Mouse (Mus musculus) heart, embryonic 15.5 days (tissue): Measurements from ENCODE around the gene Tmem163. TPM values are rescaled to one million over a fixed set of nuclear protein-coding genes. Genes with fewer than 3 reads are reported as not detected.
A peak's percentile ranks its signal among the peaks of the same experiment; 100 is the strongest.

Experiments
- ATAC-seq: fragments of 200-750 bp; cut with Nextera tagmentation; replicated peaks from 2 replicates; pipeline ENCODE4 v1.8.0; 2017; ENCODE audit warnings: low read depth, moderate TSS enrichment; ENCODE audit not compliant: insufficient number of reproducible peaks, insufficient read depth, low FRiP score
- H3K27ac ChIP-seq: fragments of 300-500 bp; sonication (generic); 2 replicates; pipeline ENCODE4 v1.5.1; 2015; ENCODE audit warnings: mild to moderate bottlenecking, inconsistent platforms
- H3K27me3 ChIP-seq: fragments of 300-500 bp; sonication (generic); 2 replicates; pipeline ENCODE4 v1.6.1; 2015; ENCODE audit warnings: inconsistent platforms
- H3K36me3 ChIP-seq: fragments of 300-500 bp; sonication (generic); 2 replicates; pipeline ENCODE4 v1.6.1; 2015; ENCODE audit warnings: mild to moderate bottlenecking, inconsistent platforms
- H3K4me1 ChIP-seq: fragments of 300-500 bp; sonication (generic); replicated peaks from 2 replicates; pipeline ENCODE4 v1.6.1; 2015; ENCODE audit warnings: inconsistent platforms
- H3K4me2 ChIP-seq: fragments of 300-500 bp; sonication (generic); 2 replicates; pipeline ENCODE4 v1.6.1; 2015; ENCODE audit warnings: inconsistent platforms, mild to moderate bottlenecking, moderate library complexity
- H3K4me3 ChIP-seq: fragments of 300-500 bp; sonication (generic); 2 replicates; pipeline ENCODE4 v1.5.1; 2015; ENCODE audit warnings: mild to moderate bottlenecking, inconsistent platforms
- H3K9ac ChIP-seq: fragments of 300-500 bp; sonication (generic); 2 replicates; pipeline ENCODE4 v1.6.1; 2015; ENCODE audit warnings: mild to moderate bottlenecking, inconsistent platforms
- H3K9me3 ChIP-seq: fragments of 300-500 bp; sonication (generic); replicated peaks from 2 replicates; pipeline ENCODE4 v1.6.1; 2016; ENCODE audit warnings: inconsistent platforms
- WGBS: fragments of 180-500 bp; shearing (Covaris S2); methylation state at CpG from one replicate; pipeline ENCODE4 v1.1.7; 2015; ENCODE audit warnings: mixed read lengths; 5-methylcytosine and 5-hydroxymethylcytosine counted together
- polyA plus RNA-seq: library from polyadenylated mRNA; unstranded; fragments of >200 nt; fragmentation: Nextera tagmentation; extraction: Ambion mirVana; gene quantifications from 2 replicates; pipeline ENCODE4 v1.2.1, GENCODE M21; 2015

Gene Tmem163
- 12.5 and 17.6 TPM in 2 replicates for polyA plus RNA-seq

DNA sequence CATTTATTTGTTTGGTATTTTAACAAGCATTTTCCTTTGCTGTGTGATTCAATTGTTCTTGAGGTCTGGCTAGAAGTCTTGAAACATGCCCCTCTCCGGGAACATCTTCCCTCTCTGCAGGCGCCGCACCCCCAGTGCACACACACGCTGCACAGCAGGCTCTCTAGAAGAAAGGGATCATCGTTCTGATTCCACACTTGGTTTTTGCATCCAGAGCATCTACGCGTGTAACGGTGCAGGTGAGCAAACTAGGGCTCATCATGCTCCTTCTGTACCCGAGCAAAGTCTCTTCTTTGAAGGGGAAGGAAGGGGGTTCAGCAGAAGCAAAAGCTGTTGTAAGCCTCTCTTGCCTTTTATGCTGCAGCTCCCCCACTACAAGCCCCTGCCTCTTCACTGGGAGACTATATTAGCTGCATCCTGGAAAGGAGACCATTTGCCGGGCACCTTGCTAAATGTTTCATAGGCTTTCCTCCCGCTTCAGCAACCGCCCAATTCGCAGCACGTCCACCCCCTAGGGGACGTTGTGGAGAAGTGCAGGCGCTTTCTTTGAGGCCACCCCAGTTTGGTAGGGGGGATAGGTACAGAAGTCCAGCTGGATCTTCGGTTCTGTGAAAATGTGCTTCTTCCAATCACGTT is at the start of gene Tmem163:
Gene Tmem163 (minus strand): TSS at position 51 of the 636 bp plus-strand sequence.
- Histone ChIP-seq H3K4me1 (peaks cover 21% of the 10 kb centered on the region), H3K27me3 (peaks cover 53% of the 10 kb centered on the region), H3K9me3 (no peaks in the 10 kb centered on the region), H3K9ac (no peak within 1 kb of the TSS), H3K4me3 (peak within 1 kb of the TSS; percentile 62), H3K27ac (no peak within 1 kb of the TSS), H3K4me2 (peak within 1 kb of the TSS; percentile 97), H3K36me3 (no peaks in the 10 kb centered on the region)
- 26% methylated on average over 18 of the region's 18 CpGs for WGBS
- no peak for ATAC-seq

GRCm38 (mm10) chr1:127729096-127729495 is 49.7 kb upstream of the Tmem163 start, which contains the start of gene Acmsd:
Gene Acmsd (plus strand): TSS chr1:127729413.
- no peak within 1 kb of the TSS for H3K9ac ChIP-seq
- WGBS = 85% methylated on average over 4 of the region's 4 CpGs
- no peaks in the 10 kb centered on the region for H3K27me3 ChIP-seq
- no peak within 1 kb of the TSS for H3K27ac ChIP-seq
- no peaks in the 10 kb centered on the region for H3K9me3 ChIP-seq
- ATAC-seq = no peak
- no peaks in the 10 kb centered on the region for H3K4me1 ChIP-seq
- no peak within 1 kb of the TSS for H3K4me3 ChIP-seq
- no peak within 1 kb of the TSS for H3K4me2 ChIP-seq
- no peaks in the 10 kb centered on the region for H3K36me3 ChIP-seq

DNA sequence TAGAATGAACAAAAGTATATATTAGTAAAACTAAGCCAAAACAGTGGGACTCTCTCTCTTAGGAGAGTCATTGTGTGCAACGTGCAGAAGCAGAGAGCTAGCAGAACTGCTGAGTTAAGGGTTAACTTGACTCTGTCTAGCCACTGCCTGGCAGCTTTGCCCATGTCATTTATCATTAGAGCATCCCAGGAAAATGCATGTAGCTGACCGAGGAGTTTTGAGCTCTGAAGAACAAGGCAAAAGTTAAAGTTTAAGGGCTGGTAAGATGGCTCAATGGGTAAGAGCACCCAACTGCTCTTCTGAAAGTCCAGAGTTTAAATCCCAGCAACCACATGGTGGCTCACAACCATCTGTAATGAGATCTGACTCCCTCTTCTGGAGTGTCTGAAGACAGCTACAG is 44.2 kb upstream of the Tmem163 start:
- 51% methylated on average over 2 of the region's 2 CpGs for WGBS
- Histone ChIP-seq H3K4me1 (no peaks in the 10 kb centered on the region), H3K9me3 (no peaks in the 10 kb centered on the region), H3K4me2 (no peak overlapping the region), H3K27ac (no peak overlapping the region), H3K27me3 (no peaks in the 10 kb centered on the region), H3K9ac (no peak overlapping the region), H3K4me3 (no peak overlapping the region), H3K36me3 (no peaks in the 10 kb centered on the region)
- no peak for ATAC-seq

- no peaks in the 10 kb centered on the region for H3K27me3 ChIP-seq
- no peak overlapping the region for H3K9ac ChIP-seq
- H3K36me3 ChIP-seq = no peaks in the 10 kb centered on the region
- no peak overlapping the region for H3K4me2 ChIP-seq
- no peak for ATAC-seq
- peaks cover 12% of the 10 kb centered on the region for H3K4me1 ChIP-seq
- WGBS = 84% methylated on average over 1 of the region's 1 CpGs
- H3K4me3 ChIP-seq = no peak overlapping the region
- no peak overlapping the region for H3K27ac ChIP-seq
- no peaks in the 10 kb centered on the region for H3K9me3 ChIP-seq
Measured at GRCm38 (mm10) chr1:127718290-127718689, 38.9 kb upstream of the Tmem163 start.

DNA sequence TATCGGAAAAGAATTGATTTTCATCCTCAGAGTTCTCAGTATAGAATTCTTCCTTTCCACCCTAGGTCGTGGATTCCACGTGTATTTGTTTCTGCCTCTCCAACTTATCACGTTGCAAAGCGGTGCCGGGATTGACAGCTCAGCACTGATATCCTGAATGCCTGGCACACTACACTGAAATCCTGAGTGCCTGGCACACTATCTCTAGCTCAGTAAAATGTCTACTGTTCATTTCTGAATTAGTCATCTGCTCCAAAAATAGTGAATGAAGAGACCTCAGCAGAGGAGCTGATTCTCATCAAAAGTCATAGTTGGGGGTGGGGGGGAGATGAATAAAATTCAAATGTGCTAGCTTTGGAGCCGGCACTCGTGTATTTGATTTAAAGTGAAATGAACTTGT is 37.1 kb upstream of the Tmem163 start:
- no peak overlapping the region for H3K9ac ChIP-seq
- ATAC-seq = no peak
- no peaks in the 10 kb centered on the region for H3K27me3 ChIP-seq
- no peak overlapping the region for H3K4me3 ChIP-seq
- 30% methylated on average over 8 of the region's 8 CpGs for WGBS
- H3K4me1 ChIP-seq = peaks cover 12% of the 10 kb centered on the region
- peak overlapping the region; percentile 30 for H3K4me2 ChIP-seq
- H3K36me3 ChIP-seq = no peaks in the 10 kb centered on the region
- H3K27ac ChIP-seq = peak overlapping the region; percentile 46
- H3K9me3 ChIP-seq = no peaks in the 10 kb centered on the region

GRCm38 (mm10) chr1:127706269-127706668 is 26.9 kb upstream of the Tmem163 start:
- Histone ChIP-seq H3K9me3 (no peaks in the 10 kb centered on the region), H3K36me3 (no peaks in the 10 kb centered on the region), H3K27ac (no peak overlapping the region), H3K4me2 (no peak overlapping the region), H3K9ac (no peak overlapping the region), H3K4me3 (no peak overlapping the region), H3K4me1 (no peaks in the 10 kb centered on the region), H3K27me3 (no peaks in the 10 kb centered on the region)
- WGBS = 47% methylated on average over 5 of the region's 5 CpGs
- no peak for ATAC-seq

DNA sequence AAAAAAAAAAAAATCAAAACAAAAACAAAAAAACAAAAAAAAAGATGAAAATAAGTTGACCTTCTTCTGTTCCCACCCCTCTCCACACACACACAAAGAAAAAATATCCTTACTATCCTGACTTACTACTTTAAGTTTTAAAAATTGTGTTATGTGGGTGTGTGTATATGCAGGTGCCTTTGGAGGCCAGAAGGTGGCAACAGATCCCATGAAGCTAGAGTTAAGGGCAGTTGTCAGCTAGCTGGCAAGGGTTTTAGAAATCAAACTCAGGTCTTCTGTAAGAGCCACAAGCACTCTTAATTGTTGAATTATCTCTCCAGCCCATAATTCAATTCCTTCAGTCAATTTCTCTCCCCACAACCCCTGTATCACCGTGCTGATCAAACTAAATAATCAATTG is 22.8 kb upstream of the Tmem163 start:
- no peak for ATAC-seq
- WGBS = 80% methylated on average over 1 of the region's 1 CpGs
- H3K27me3 ChIP-seq = no peaks in the 10 kb centered on the region
- H3K9ac ChIP-seq = no peak overlapping the region
- no peaks in the 10 kb centered on the region for H3K4me1 ChIP-seq
- H3K4me3 ChIP-seq = no peak overlapping the region
- no peaks in the 10 kb centered on the region for H3K36me3 ChIP-seq
- no peak overlapping the region for H3K4me2 ChIP-seq
- H3K9me3 ChIP-seq = no peaks in the 10 kb centered on the region
- no peak overlapping the region for H3K27ac ChIP-seq

GRCm38 (mm10) chr1:127696533-127696932 is 17.2 kb upstream of the Tmem163 start:
- WGBS = 26% methylated on average over 2 of the region's 2 CpGs
- Histone ChIP-seq H3K4me2 (no peak overlapping the region), H3K9ac (no peak overlapping the region), H3K27ac (no peak overlapping the region), H3K4me3 (no peak overlapping the region), H3K36me3 (no peaks in the 10 kb centered on the region), H3K27me3 (no peaks in the 10 kb centered on the region), H3K9me3 (no peaks in the 10 kb centered on the region), H3K4me1 (no peaks in the 10 kb centered on the region)
- ATAC-seq = no peak

GRCm38 (mm10) chr1:127677661-127678580 is 1.4 kb downstream of the Tmem163 start:
- Histone ChIP-seq H3K27me3 (peaks cover 63% of the 10 kb centered on the region), H3K4me2 (peak overlapping the region; percentile 97), H3K4me1 (peaks cover 21% of the 10 kb centered on the region), H3K27ac (no peak overlapping the region), H3K9me3 (no peaks in the 10 kb centered on the region), H3K36me3 (no peaks in the 10 kb centered on the region), H3K9ac (peak overlapping the region; percentile 50), H3K4me3 (peak overlapping the region; percentile 62)
- peak; percentile 41 for ATAC-seq
- WGBS = 6% methylated on average over 64 of the region's 64 CpGs

- Histone ChIP-seq H3K36me3 (no peaks in the 10 kb centered on the region), H3K9ac (peak overlapping the region; percentile 50), H3K27ac (no peak overlapping the region), H3K9me3 (no peaks in the 10 kb centered on the region), H3K4me2 (peak overlapping the region; percentile 97), H3K4me3 (peak overlapping the region; percentile 62), H3K27me3 (peaks cover 63% of the 10 kb centered on the region), H3K4me1 (peaks cover 21% of the 10 kb centered on the region)
- 0 out of 2 replicates have a peak, but pooled peaks have one; percentile 32 for ATAC-seq
- under 1% methylated on average over 39 of the region's 44 CpGs for WGBS
Measured at GRCm38 (mm10) chr1:127677131-127677631, 2.2 kb downstream of the Tmem163 start.

DNA sequence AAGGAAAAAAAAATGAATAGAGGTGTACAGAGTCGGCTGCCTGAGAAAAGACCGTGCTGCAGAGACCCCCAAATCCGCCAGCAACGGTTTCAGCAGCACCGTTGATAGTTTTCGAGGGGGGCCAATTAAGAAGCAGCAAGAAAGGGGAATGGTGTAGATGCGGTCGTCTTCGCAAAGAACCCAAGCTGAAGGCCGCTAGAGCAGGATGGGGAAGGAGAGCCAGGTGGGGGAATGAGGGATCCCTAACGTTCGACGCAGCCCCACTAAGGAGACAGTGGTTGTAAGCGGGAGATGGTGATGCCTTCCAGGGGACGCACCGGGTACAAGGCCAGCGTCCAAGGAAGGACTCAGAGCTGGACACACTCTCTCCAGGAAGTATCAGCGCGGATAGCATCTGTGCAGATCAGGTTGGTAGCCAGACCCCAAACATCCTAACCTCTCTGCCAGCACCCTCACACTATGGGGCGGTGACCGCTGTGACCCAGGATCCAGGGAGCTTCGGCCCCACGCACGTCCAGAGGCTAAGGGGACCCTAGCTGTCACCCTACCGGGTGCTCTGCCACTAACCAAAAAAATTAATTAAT is 2.7 kb downstream of the Tmem163 start:
- peak overlapping the region; percentile 62 for H3K4me3 ChIP-seq
- H3K4me2 ChIP-seq = peak overlapping the region; percentile 97
- no peaks in the 10 kb centered on the region for H3K36me3 ChIP-seq
- no peaks in the 10 kb centered on the region for H3K9me3 ChIP-seq
- no peak for ATAC-seq
- H3K4me1 ChIP-seq = peaks cover 21% of the 10 kb centered on the region
- WGBS = 8% methylated on average over 25 of the region's 25 CpGs
- peaks cover 63% of the 10 kb centered on the region for H3K27me3 ChIP-seq
- H3K9ac ChIP-seq = peak overlapping the region; percentile 50
- H3K27ac ChIP-seq = no peak overlapping the region
